Mouse (Mus musculus): ENCODE data around the gene Ybx1.

DNA sequence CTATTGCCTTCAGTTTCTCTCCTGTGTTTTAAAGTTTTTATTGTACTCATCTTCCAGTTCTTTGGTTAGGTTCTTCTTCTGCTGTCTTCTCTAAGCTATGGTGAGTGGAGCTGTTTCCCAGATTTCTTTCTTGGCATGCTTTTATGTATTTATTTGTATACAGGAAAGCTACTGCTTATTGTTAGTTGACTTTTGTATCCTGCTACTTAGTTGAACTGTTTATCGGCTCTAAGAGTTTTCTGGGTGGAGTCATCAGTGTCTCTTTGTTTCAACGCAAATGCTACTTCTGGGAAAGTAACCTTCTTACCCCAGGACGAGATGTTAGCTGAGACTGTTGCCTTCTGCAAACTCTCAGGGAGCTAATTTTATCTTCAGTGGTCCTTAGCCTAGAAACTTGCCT, 30.9 kb downstream of the Ybx1 start:
- TF ChIP-seq CTCF (IDR thresholded peaks at IDR 0.05; ENCODE audit: borderline replicate concordance, insufficient read depth, low read depth, low read length), result no peak
- no peak for TF ChIP-seq POLR2A (IDR thresholded peaks at IDR 0.05; ENCODE audit: borderline replicate concordance, insufficient read depth, low read length)

Data from cerebellum, adult 2 months (tissue).